Mouse (Mus musculus) common myeloid progenitor, adult 5-6 weeks (primary cell): ENCODE data around the gene Lyrm9. TPM values are rescaled to one million over a fixed set of nuclear protein-coding genes. Genes with fewer than 3 reads are reported as not detected.
"Not testable (repeated sequence)": the region's sequence is repeated elsewhere in the genome, so short reads cannot be mapped to it uniquely, and the experiment has no call there.

Experiments used
- ATAC-seq: replicated peaks from 2 replicates; pipeline ENCODE4 v1.8.0; 2016; ENCODE audit warnings: low read depth, mild to moderate bottlenecking, moderate TSS enrichment, inconsistent platforms; ENCODE audit not compliant: poor library complexity, severe bottlenecking
- total RNA-seq: library from RNA; stranded (forward); fragments of 200-1000, 187-1606 nt; gene quantifications from 2 replicates; pipeline ENCODE4 v1.2.3, GENCODE M21; 2017

Lyrm9 gene
- total RNA-seq, 1 experiment from 2014 or later = 55.2 TPM

DNA sequence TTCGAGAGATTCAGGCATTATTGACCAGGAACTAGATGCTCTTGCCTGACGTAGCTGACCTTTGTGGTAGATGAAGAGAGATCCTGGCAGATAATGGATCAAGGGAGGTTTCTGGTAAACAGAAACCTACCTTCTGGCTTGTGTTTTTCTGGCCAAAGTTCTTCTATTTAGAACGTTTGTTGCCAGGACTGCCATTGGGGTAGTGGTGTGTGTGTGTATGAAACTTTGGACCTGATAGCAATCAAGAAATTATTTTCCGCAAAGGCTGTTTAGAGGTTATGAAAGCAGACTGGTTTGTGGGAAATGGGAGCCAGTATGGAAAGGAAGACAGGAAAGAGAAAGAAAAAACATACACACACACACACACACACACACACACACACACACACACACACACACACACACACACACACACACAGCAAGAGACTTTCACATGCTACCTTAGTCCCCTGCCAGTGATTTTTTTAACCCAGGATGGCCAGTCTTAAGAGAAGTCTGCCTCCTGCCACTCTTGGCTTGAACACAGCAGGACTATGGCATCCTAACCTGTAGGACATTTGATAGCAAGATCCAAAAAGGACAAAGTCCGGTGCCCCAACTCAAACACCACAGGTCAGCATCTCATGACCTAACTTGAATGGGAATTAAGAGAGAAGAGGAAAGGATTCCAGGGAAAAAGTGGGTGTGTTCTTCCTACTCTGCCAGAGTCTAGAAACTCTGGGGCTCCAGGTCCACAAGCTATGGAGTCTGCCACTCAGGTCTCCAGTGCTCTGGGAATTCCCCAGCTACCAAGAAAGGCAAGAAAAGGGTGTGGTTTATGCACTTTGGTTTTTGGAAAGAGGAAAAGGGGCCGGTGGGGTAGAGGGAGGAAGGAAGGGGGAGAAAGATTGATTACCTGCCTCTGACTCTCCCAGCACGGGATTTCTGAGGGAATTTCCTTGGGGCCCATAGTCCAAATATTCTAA lies 21.8 kb downstream of the Lyrm9 start:
- ATAC-seq = no peak

DNA sequence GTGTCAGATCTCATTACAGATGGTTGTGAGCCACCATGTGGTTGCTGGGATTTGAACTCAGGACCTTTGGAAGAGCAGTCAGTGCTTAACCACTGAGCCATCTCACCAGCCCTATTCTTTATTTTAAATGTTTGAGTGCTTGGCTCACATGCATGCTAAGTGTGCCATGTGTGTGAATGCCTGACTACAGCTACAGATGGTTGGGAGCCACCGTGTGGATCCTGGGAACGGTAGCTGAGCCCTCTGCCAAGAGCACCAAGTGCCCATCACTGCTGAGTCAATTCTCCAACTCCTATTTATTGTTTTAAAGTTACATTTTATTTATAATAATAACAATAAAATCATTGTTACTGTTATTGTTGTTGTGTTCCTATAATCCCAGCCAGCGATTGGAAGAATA lies 23.5 kb downstream of the Lyrm9 start:
- no peak for ATAC-seq

DNA sequence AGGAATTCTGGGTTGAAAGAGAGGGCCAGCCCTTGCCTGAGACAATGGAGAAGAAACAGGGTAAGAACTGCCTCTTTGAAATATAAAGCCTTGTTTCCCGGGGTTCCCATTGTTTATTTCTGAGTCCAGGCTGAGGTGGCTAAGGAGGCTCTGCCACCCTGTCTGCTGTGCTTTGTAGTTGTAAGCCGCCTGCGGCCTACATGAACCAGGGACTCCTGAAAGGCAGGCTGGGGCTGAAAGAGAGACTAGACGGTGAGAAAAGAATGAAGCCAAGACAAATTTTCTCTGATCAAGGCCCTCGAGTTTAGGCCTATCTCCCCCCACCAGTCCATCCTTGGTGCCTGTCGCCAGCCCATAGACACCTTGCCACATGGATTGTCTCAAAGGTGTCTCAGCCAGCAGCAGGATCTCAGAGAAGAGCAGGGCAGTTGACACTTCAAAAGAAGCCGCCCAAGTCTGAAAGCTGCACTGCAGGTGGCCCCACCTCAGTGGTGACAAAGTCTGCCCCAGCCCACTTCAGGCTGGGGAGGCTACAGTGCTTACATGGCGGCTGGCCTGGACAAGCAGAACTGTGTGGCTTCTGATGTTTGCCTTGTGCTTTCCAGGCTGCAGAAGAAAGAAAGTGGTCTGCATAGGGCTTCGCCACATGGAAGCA lies 25.0 kb downstream of the Lyrm9 start:
- ATAC-seq = no peak

DNA sequence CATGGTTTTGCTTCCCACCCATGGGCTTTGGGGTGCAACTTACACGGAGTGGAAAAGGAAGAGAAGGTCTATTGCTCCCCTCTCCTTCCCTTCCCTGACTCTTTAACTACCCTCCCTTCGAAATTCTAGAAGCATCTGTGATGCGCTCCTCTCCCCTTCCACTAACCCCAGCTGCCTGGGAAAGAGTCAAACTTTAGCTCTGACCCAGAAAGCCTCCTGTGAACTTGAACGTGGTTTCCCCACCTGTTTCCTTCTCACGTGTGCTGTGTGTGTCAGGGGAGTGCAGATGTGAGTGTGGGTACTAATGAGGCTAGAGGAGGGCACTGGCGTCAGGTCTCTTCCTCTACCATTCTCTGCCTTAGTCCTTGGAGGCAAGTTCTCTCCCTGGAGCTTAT lies 25.5 kb downstream of the Lyrm9 start:
- no peak for ATAC-seq

DNA sequence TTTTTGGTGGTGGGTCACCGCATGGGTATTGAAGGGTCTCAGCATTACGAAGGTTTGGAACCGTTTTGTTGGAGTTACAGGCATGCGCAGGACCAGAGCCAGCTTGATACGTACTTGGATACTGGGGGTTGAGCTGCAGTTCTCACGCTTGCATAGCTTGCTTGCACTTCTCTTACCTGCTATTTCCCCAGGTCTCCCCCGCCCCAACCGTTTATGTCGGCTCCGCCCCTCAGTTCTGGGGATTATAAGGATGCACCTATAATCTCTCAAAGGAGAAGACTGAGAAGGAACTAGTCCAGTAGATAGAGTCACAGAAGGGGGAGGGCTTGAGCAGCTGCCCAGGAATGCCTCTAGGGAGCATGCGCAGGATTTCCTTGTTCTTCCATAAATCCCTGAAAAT lies 26.1 kb downstream of the Lyrm9 start:
- ATAC-seq = no peak

DNA sequence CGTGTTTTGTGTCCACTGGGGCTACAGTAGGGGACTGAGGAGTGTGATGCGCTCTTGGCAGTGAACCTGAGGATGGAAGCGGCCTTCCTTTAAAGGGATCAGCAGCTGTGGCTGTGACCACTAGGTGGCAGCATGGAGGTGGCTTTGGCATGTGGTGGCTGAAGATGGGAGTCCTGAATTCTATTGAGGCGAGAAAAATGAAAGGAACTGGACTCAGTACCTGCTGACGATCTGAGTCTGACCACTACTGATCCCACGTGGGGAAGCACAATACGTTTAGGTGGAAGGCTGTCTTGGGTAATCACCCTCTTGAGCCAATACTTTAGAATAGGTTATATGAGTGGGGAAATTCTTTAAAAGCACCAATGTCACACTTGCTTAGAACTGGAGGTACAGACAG lies 29.9 kb downstream of the Lyrm9 start:
- ATAC-seq = peak; percentile 83

DNA sequence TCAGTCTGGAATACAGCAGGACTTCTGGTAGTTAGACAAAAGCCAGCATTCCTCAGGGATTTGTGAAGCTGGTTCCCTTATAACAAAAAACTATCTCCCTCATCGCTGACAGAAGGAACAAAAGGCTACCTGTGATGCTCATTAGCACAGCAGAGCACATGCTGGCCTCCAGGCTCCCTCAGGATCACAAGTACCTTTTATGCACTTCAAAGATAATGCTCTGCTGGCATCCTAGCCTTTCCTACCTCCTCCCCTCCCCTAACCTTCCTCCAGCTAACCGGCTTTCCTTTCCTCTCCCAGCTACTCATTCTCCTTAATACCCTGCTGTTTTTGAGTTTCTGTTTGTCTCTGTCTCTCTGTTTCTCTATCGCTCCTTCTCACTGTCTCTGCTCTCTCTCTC lies 31.2 kb downstream of the Lyrm9 start:
- no peak for ATAC-seq

DNA sequence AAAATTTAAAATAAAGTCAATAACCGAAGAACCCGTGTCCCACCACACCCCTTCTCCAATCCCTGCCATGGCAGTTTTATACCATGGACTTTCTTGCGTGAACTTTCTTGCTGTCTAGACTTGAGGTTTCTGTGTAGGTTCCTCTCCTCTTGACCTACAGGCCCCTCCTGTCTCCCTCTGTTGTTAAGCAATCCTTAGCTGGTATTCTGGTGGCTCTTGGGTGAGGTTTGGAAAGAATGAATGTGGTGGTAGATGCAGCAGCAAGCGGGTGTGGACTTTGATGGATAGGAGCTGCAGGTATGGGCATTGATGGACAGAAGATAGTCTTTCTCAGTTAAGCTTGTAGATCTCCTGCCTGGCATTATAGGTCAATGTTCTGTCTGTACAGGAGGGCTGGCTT lies 37.5 kb downstream of the Lyrm9 start:
- peak; percentile 40; the same call in 1 of the 2 replicates for ATAC-seq

DNA sequence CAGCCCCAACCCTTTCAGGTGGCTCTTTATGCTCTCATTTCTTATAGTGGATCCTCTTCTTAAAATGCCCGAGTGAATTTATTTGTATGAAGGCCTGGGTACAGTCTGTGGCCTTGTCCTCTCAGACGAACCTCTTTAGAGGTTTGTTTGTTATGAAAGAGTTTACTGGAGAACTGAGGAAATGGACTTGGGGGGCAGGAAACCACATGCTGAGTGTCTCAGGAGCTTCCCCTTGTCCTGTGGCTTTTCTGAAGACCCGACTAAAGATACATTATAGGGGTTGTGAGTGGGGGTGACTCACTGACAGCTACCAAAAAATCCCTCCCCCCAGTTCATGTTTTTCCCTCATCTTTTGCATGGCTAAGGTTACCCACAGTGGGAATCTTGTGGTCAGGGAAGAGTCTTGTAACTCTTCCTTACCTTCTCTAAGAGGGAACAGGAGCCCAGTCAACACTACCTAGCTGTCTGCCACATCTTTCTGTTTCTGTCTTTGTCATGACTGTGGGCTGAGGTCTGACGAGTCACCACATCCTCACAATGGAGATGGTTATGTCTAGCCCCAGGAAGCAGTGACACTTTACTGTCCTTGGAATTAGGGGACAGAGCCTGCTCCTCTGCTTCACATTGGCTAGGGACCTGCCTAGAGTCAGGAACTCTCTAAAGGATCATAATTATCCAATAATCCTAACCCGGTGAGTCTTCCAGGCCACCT lies 38.3 kb downstream of the Lyrm9 start:
- peak; percentile 85 for ATAC-seq

DNA sequence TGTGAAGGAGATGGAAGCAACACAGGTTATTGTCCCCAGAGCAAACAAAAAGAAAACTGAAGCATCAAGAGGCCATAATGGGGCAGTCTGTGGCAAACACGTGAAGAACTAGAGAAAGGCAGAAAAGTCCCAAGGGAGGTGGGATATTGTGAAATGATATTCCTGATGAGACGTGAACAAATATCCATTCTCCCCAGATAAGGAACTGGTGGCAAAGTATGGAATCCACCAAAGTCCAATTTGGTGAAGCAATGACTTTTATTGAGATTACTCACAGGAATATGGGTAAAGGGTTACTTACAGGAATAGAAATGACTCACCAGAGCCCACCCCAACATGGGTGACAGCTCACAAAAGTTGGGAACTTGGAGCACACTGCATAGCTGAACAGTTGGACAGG lies 38.9 kb downstream of the Lyrm9 start:
- no peak for ATAC-seq

DNA sequence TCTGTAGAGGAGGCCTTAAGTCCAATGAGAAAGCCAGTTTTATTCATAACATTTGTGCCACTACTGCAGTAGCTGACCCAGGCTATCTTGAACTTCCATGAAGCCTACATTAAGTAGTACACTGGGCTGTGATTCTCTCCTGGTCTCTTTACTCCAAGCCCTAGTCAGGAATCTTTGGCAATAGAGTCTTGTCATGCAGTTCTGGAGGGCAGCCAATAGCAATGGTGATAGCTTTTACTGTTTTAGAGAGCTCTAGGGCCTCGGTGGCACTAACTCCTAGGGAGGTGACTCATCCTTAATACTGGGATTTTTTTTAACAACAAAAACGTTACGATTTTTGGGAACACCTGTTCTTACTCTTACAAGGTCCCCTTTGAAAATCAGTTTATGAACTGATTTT lies 40.1 kb downstream of the Lyrm9 start:
- no peak for ATAC-seq

DNA sequence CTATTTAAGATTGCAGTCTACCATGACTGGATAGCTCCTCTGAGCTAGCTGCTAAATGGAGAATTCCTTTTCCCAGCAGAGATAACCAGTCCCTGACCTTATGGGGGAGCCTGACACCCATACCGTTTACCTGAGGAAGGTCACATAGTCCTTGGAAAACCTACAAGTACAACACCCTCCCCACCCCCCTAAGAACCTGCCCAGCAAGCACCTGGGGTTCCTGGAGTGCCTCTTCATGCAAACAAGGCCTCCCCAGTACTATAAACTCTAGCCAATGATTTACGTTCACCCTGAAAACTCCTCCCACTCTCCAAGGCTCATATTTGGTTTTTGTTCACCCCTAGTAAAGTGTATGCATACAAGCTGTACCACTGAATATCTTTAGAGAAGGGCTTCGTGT lies 41.3 kb downstream of the Lyrm9 start:
- no peak for ATAC-seq

DNA sequence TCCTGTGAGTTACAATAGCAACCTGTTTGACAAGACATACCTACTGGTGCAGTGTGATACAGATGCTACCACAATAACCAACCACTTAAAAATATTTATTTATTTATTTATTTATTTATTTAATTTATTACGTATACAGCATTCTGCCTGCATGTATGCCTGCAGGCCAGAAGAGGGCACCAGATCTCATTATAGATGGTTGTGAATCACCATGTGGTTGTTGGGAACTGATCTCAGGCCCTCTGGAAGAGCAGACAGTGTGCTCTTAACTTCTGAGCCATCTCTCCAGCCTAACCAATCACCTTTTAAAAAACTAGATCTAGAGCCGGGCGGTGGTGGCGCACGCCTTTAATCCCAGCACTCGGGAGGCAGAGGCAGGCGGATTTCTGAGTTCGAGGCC lies 42.8 kb downstream of the Lyrm9 start:
- not testable (repeated sequence) for ATAC-seq

DNA sequence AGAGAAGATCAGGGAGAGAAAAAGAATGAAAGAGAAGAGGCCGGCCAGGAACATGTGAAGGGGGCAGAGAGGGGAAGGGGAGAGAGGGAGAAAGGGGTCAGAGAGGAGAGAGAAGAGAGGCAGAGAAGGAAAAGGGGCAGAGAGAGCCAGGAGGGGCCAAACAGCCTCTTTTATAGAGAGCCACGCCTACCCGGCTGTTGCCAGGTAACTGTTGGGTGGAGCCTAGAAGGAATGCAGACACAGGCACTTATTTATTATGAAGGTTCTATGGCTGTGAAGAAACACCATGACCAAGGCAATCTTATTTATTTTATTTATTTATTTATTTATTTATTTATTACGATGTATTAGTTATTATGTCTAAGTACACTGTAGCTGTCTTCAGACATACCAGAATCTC lies 44.5 kb downstream of the Lyrm9 start:
- ATAC-seq = no peak

DNA sequence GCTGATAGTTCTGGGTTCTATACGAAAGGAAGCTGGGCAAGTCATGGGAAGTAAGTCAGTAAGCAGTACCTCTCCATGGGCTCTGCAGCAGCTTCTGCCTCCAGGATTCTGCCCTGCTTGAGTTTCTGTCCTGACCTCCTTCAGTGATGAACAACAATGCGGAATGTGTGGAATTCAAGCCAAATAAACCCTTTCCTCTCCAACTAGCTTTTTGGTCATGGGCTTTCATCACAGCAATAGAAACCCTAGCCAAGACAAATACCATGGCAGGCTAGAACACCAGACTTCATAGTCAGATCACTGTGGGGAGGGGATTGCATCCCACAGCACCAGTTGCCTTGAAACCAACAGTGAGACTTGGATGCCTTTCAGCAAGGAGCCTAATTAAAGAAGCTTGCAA lies 46.4 kb downstream of the Lyrm9 start:
- ATAC-seq = no peak

DNA sequence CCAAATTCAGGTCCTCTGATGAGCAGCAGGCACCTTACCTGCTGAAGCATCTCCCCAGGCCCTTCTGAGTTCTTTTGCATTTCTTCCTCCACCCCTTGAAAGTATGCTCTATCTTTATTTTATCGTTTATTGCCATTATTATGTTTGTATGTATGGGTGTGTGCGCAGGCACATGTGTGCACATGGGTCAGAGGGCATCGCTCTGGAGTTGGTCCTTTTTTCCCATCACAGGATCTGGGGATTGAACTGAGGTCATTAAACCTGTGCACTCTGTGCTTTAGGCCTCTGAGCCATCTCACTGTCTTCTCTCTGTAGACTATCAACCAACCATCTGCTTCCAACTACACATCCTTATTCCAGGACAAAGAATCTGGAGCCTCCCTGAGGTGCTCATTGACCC lies 53.3 kb downstream of the Lyrm9 start:
- no peak for ATAC-seq

DNA sequence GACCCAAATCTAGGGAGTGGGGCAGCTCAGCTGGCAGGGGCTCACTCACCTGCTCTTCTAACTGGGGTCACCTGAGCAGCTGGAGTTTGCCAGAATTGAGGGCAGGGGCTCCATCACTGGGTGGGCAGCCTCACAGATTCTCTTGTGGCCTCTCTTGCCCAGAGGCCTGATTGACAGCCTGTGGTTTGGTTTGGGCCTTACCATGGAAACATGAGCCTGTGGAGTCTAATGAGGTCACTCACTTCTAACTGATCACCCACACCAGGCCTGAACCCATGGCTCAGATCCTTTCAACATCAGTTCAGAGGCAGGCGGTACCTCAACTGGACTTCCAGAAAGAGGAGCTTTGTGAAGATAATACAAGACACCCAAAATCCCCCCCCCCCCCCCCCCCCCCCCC lies 60.3 kb downstream of the Lyrm9 start:
- ATAC-seq = peak; percentile 65

DNA sequence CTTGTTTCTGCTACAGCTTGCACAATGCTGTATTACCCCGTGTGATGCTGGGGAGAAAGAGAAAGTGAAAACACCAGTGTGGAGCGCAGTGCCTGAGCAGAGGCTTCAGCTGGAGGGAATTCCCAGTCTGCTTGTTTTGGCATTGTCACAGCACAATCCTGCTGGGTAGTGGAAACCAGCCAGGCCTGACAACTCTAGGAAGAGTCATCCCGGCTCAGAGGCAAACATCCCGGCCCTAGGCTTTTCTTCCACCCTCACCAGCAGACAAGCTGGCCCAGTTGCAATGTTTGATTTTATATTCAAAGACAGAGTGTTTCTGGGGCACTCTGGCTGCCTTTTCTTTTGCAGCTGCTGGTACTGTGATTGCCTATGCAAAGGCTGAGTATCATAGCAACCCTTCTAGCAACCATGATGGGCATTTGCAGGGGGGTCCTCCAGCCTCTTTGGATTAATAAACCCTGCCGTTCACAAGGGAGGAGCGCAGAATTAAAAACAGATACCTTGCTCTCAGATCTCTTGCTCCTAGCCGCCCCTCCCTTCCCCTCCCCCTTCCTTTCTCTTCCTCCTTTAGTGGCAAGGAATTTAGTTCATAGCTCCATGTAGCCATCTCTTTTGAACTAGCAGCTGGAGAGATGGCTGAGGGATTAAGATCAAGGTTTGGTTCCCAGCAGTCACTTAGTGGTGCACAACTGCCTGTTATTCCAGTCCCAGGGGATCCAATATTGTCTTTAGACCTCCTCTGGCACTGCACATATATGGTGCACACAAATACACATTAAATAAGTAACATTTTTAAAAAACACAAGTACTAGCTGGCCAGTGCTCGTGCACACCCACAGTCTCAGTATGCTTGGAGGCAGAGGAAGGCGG lies 61.0 kb downstream of the Lyrm9 start:
- ATAC-seq = peak; percentile 65

DNA sequence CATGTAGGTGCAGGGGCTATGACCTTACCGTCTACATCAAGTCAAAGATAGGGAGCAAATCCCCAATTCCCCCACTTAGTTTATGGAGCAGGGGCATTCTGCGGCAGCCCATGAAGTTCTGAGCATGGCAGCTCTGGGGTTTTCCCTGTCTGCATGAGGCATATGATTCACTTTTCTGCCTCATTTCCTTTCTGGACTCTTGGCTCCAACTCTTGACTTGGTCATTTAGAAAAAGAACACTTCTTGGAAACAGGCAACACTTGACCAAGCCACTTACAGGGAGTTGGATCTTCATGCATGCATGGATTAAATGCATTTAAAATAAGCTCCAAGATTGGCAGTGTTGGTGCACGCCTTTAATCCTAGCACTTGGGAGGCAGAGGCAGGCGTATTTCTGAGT lies 62.8 kb downstream of the Lyrm9 start:
- no peak for ATAC-seq
